Mouse (Mus musculus) erythroblast, embryonic 14.5 days (primary cell): ENCODE measurements around the gene Mvb12a. TPM values are rescaled to one million over a fixed set of nuclear protein-coding genes. Genes with fewer than 3 reads are reported as not detected.
A peak's percentile ranks its signal among the peaks of the same experiment; 100 is the strongest.

Experiments used
- H3K27me3 ChIP-seq: 2 replicates; pipeline ENCODE4 v1.6.1; 2012; ENCODE audit warnings: inconsistent platforms; ENCODE audit not compliant: control insufficient read depth
- H3K36me3 ChIP-seq: 2 replicates; pipeline ENCODE4 v1.6.1; 2012; ENCODE audit warnings: mild to moderate bottlenecking, inconsistent platforms; ENCODE audit not compliant: control insufficient read depth
- H3K4me1 ChIP-seq: 2 replicates; pipeline ENCODE4 v1.6.1; 2012; ENCODE audit warnings: inconsistent platforms; ENCODE audit not compliant: control insufficient read depth
- H3K4me3 ChIP-seq: replicated peaks from 2 replicates; pipeline ENCODE3; 2012; ENCODE audit warnings: moderate library complexity, mild to moderate bottlenecking, inconsistent platforms
- H3K9me3 ChIP-seq: 2 replicates; pipeline ENCODE4 v1.6.1; 2012; ENCODE audit warnings: low read length, inconsistent platforms, mixed read lengths; ENCODE audit not compliant: control insufficient read depth
- GATA1 ChIP-seq: IDR thresholded peaks from 2 replicates; pipeline ENCODE4 v1.6.1; 2012; ENCODE audit warnings: low read length, inconsistent platforms, mixed read lengths
- TAL1 ChIP-seq: IDR thresholded peaks from 3 replicates; pipeline ENCODE4 v1.6.1; 2012; ENCODE audit warnings: low read length, inconsistent platforms, mixed read lengths
- polyA plus RNA-seq: library from polyadenylated mRNA; stranded (reverse); fragments of >175 nt; gene quantifications from 2 replicates; pipeline ENCODE4 v1.2.3, GENCODE M21; 2012

The Mvb12a gene
- polyA plus RNA-seq, 1 experiment = 3.6 TPM

- Histone ChIP-seq H3K36me3 (no peaks in the 10 kb centered on the region), H3K4me1 (peaks cover 9% of the 10 kb centered on the region), H3K9me3 (no peaks in the 10 kb centered on the region), H3K4me3 (no peak overlapping the region), H3K27me3 (peaks cover 2% of the 10 kb centered on the region; the same call in 1 of the 2 replicates)
- TF ChIP-seq TAL1 (no peak), GATA1 (no peak)
These were observed 36.3 kb downstream of the Mvb12a start for GRCm38 (mm10) chr8:71579009-71579408.

- no peaks in the 10 kb centered on the region for H3K36me3 ChIP-seq
- no peaks in the 10 kb centered on the region for H3K27me3 ChIP-seq
- peaks cover 9% of the 10 kb centered on the region for H3K4me1 ChIP-seq
- no peaks in the 10 kb centered on the region for H3K9me3 ChIP-seq
- no peak for TF ChIP-seq TAL1
- no peak for TF ChIP-seq GATA1
- H3K4me3 ChIP-seq = no peak overlapping the region
These were observed 36.8 kb downstream of the Mvb12a start for GRCm38 (mm10) chr8:71579476-71579875.

GRCm38 (mm10) chr8:71580201-71580600 is 37.5 kb downstream of the Mvb12a start:
- Histone ChIP-seq H3K36me3 (no peaks in the 10 kb centered on the region), H3K4me3 (no peak overlapping the region), H3K27me3 (no peaks in the 10 kb centered on the region), H3K9me3 (no peaks in the 10 kb centered on the region), H3K4me1 (peaks cover 9% of the 10 kb centered on the region)
- TF ChIP-seq TAL1 = no peak

GRCm38 (mm10) chr8:71586891-71587290 is 44.2 kb downstream of the Mvb12a start:
- no peaks in the 10 kb centered on the region for H3K27me3 ChIP-seq
- no peaks in the 10 kb centered on the region for H3K36me3 ChIP-seq
- H3K9me3 ChIP-seq = no peaks in the 10 kb centered on the region
- TF ChIP-seq TAL1 (no peak), GATA1 (no peak)
- no peak overlapping the region for H3K4me3 ChIP-seq
- H3K4me1 ChIP-seq = peaks cover 20% of the 10 kb centered on the region

GRCm38 (mm10) chr8:71588762-71589161 is 46.0 kb downstream of the Mvb12a start:
- Histone ChIP-seq H3K27me3 (no peaks in the 10 kb centered on the region), H3K36me3 (peaks cover under 1% of the 10 kb centered on the region), H3K9me3 (no peaks in the 10 kb centered on the region), H3K4me3 (no peak overlapping the region), H3K4me1 (peaks cover 39% of the 10 kb centered on the region)
- no peak for TF ChIP-seq GATA1
- TF ChIP-seq TAL1 = no peak

GRCm38 (mm10) chr8:71591017-71591416 is 48.3 kb downstream of the Mvb12a start:
- H3K9me3 ChIP-seq = no peaks in the 10 kb centered on the region
- no peaks in the 10 kb centered on the region for H3K27me3 ChIP-seq
- peak overlapping the region; percentile 81 for H3K4me3 ChIP-seq
- H3K36me3 ChIP-seq = peaks cover 9% of the 10 kb centered on the region
- TF ChIP-seq TAL1 (no peak), GATA1 (no peak)
- peaks cover 51% of the 10 kb centered on the region for H3K4me1 ChIP-seq

- peaks cover 55% of the 10 kb centered on the region for H3K4me1 ChIP-seq
- H3K9me3 ChIP-seq = no peaks in the 10 kb centered on the region
- peak; percentile 47; the same call in 1 of the 2 replicates for TF ChIP-seq GATA1
- TF ChIP-seq TAL1 = peak; percentile 55
These were observed 49.0 kb downstream of the Mvb12a start, which contains the start of gene Pgls for GRCm38 (mm10) chr8:71591471-71592373. Gene Pgls (plus strand): TSS chr8:71592176.

GRCm38 (mm10) chr8:71592374-71593170 is 49.9 kb downstream of the Mvb12a start:
- TF ChIP-seq TAL1 = no peak
- no peak for TF ChIP-seq GATA1
- no peaks in the 10 kb centered on the region for H3K27me3 ChIP-seq
- H3K4me3 ChIP-seq = peak overlapping the region; percentile 81
- peaks cover 61% of the 10 kb centered on the region for H3K4me1 ChIP-seq
- H3K9me3 ChIP-seq = no peaks in the 10 kb centered on the region
- peaks cover 15% of the 10 kb centered on the region for H3K36me3 ChIP-seq

More at GRCm38 (mm10) chr8:71591471-71592373, 49.0 kb downstream of the Mvb12a start, which contains the start of gene Pgls:
- no peaks in the 10 kb centered on the region for H3K27me3 ChIP-seq
- H3K36me3 ChIP-seq = peaks cover 9% of the 10 kb centered on the region
- H3K4me3 ChIP-seq = peak within 1 kb of the TSS; percentile 81
